Mouse (Mus musculus): Measurements from ENCODE around the gene Hist1h4b.

GRCm38 (mm10) chr13:23764324-23765171 is 7.7 kb downstream of the Hist1h4b start:
- TF ChIP-seq POLR2A (IDR thresholded peaks at IDR 0.05; ENCODE audit: low read depth, low read length) = no peak
- no peak for TF ChIP-seq CTCF (IDR thresholded peaks at IDR 0.05; ENCODE audit: extremely low read depth, insufficient read depth, insufficient read length, insufficient replicate concordance)

Data from spleen, adult 2 months (tissue).